Mouse (Mus musculus) spleen, postnatal 36 days (tissue): Measurements from ENCODE around the gene Btn1a1.

Experiments
- DNase-seq, 2 experiments: peaks; one replicate each; pipeline ENCODE4 v3.0.0; 2022; ENCODE audit warnings: low spot score in 2 of 2, mixed read lengths in 1 of 2

The Btn1a1 gene

GRCm38 (mm10) chr13:23437908-23438307, 27.8 kb downstream of the Btn1a1 start:
- peak; percentile 82 to 88 for DNase-seq

- DNase-seq: peak; percentile 34 to 64
Observed at GRCm38 (mm10) chr13:23436861-23437822, 28.6 kb downstream of the Btn1a1 start.

DNA sequence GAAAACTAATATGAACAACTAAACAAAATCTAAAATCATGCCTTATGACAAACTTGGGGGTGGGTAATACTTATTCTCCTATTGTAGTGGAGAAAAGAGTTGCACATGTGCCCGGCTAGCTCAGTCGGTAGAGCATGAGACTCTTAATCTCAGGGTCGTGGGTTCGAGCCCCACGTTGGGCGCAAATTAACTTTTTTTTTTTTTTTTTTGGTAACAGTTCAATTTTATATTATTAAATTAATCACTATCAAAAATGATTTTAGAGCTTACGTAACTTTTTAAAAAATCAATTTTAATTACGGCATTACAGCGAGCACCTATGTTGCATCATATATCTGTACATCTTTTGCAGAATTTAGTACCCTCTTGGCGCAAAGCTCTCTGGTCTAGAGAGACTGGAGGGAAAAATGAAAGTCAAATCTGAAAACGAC, 29.5 kb downstream of the Btn1a1 start:
- DNase-seq: peak; percentile 38 to 61

DNA sequence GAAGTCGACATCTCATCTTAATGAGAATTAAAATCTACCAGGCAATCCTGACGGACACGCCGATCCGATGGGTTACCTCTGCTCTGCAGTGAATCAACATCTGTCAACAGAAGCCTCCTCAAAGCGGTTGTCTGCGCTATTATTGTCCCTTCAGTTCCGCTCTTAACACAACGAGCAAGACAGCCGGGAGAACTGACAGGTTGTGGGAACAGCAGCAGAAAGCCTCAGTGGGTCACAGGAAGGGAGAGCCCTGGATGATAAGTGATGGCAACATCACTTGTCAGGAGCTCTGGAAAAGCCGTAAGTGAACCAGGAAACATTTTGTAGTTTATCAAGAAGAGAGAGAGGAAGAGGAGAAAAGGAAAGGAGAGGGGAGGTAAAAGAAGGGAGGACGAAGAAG, 30.0 kb downstream of the Btn1a1 start:
- DNase-seq: no peak

DNA sequence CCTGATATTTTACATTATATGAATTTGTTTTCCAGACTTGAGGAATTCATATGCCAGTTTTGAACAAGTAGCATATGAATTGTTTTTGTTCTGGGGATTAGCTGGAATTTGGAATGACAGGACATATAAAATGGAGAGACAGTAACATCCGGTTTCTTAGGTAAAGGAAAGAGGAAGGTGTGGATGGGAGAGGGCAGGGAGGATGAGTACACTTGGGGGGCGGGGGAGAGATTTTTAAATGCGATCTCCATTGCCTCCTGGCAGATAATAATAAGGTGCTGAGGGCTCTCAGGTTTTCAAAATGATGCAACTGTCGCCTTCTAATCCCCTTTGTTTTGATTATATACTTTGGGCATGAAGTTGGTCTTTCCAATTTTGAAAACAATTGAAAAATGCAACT, 30.5 kb downstream of the Btn1a1 start:
- DNase-seq: no peak

GRCm38 (mm10) chr13:23434426-23434825, 31.3 kb downstream of the Btn1a1 start:
- no peak for DNase-seq

DNA sequence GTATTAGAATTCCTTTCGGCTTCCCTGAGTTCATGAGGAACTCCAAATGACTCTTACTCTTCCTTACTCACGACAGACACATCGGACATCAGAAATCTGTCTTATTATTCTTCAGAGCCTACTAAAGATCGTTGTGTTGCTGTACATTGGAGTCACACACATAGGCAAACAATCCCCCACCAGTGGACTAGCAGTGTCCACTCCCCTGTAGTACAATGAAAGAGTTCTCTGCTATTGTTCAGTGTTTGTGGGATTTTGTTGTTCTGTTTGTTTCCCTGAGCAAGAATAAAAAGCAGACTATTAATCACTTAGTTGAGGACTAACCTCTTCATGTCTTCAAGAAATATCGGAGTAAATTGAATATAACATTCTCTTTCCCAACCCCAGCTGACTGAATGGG, 31.9 kb downstream of the Btn1a1 start:
- DNase-seq: no peak

DNA sequence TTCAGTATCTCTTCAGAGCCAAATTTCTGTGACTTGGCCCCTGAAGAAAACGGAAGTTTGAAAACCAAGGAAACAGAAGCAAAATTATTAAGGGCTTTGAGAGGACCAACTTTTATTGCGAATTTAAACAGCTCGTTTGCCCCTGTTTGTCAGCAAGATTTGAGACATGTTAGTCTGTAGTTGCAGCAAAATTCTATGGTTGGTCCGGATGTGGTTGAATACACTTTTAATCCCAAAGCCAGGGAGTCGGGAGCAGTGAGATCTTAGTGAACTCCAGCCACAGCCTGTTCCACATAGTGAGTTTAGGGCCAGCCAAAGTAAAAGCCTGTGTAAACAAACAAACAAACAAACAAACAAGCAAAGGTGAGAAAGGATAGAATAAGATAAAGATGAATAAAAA, 32.5 kb downstream of the Btn1a1 start:
- no peak for DNase-seq

GRCm38 (mm10) chr13:23432562-23433201, 33.0 kb downstream of the Btn1a1 start:
- DNase-seq: peak; percentile 93 to 95

GRCm38 (mm10) chr13:23431351-23431771, 34.3 kb downstream of the Btn1a1 start:
- peak; percentile 73 to 81 for DNase-seq

- peak; percentile 72 to 75 for DNase-seq
Observed at GRCm38 (mm10) chr13:23430734-23431133, 35.0 kb downstream of the Btn1a1 start.

DNA sequence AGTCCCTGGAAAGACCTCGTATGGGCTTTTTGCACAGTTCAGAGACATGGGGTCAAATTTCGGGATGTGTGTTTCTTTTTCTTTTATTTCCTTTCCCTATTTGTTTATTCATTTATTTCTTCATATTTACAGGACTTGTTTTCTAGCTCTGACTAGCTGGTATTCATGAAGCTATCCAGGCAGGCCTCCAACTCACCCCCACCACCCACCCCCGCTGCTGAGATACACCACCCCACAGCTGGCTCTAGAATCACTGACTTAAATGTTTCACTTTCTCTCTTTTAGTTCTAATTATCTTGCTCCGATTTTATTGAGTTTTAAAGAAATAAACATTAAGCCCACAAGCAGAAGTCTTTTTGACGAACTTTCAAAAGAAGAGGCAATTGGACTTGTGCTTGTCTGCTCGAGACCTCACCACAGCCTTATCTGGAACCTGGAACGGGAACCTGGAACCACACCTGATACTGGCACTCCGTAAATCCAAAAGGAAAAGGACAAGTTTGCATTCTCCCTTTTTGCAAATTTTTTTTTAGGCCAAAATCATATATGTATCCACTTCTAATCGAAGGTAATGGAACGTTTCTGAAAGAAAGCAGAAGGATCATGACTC, 35.8 kb downstream of the Btn1a1 start:
- no peak for DNase-seq

- no peak for DNase-seq
Observed at GRCm38 (mm10) chr13:23428166-23428993, 37.3 kb downstream of the Btn1a1 start.

DNA sequence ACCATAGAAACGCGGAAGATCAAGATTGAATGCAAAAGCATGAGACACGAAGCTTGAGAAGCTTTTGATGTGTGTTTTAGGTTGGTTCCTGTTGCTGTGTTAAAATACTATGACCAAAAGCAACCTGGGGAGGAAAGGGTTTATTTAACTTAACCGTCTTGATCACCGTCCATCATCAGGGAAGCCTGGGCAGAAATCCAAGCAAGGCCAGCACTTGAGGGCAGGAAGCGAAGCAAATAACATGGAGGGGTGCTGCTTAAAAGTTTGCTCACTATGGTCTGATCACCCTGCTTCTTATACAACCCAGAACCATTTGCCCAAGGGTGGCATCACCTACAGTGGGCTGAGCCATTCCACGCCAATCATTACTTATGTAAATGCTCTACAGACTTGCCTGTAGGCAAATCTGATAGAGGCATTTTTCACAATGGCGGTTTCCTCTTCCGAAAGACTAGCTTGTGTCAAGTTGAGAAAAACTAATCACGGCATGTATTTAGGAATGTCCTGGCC, 38.2 kb downstream of the Btn1a1 start:
- DNase-seq: no peak

DNA sequence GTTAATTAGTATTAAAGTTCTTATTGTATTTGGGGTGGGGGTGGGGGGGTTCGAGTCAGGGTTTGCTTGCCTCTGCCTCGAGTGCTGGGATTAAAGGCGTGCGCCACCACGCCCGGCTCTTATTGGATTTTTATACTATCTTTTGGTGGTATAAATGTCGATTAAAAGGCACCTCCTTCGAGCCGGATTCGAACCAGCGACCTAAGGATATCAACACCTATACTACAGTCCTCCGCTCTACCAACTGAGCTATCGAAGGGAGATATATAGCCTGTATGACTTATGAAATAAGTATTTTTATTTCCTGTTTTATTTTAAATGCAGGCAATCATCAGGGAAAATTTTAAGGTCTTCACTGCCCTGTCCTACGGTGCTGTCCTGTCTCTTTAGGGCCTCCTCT, 38.8 kb downstream of the Btn1a1 start:
- DNase-seq: no peak

GRCm38 (mm10) chr13:23426335-23426734, 39.4 kb downstream of the Btn1a1 start:
- DNase-seq: no peak

GRCm38 (mm10) chr13:23425505-23425904, 40.2 kb downstream of the Btn1a1 start:
- DNase-seq: peak; percentile 41 to 67

DNA sequence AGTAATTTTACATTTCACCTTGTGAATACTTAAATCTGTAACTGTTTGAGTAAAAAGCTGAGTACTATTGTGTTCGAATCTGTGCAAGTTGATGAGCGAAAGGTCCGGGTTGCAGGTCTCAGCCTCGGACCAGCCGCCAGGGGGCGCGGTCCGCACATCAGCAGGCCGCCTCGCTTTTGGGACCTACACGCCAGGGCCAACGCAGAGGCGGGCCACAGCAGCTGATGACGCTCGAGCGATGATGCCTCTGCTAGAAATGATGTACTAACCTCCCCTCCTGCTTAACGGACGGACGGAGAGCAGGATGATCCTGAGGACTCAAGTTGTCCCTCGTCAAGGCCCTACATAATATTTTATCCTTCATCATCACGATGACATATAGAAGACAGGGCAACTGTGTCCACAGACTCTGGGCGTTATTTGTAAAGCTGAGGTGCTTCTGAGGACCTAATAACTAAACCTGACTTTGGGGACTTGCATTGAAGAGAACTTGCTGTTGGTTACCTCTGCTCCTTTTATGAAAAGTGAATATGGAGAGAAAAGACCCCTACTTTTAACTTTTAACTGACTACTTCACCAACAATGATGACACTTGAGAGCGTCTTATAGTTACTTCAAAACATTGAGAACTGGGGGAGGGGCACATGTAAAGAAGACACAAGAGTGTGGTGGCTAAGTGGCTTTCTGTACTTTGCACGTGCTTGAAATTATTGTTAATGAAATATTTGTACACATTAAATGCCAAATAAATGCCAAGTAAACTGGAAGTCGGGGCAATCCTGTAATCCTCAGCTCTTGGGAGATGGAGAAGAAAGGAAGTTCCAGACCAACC, 41.0 kb downstream of the Btn1a1 start:
- peak; percentile 89 to 91 for DNase-seq

GRCm38 (mm10) chr13:23424052-23424380, 41.7 kb downstream of the Btn1a1 start:
- no peak for DNase-seq

- DNase-seq: peak; percentile 84 to 88
Observed at GRCm38 (mm10) chr13:23423286-23424051, 42.2 kb downstream of the Btn1a1 start, which contains the start of gene Abt1. Abt1 (minus strand) TSS chr13:23423866.
